Mouse (Mus musculus) left cerebral cortex, postnatal 14 days (tissue): ENCODE measurements at regions not wholly inside any gene's neighbourhood (a gene's known extent, or its start where the extent isn't known, plus 50 kb on each side); places are given as distances from the start of the nearest gene placed in this dataset.

Experiments used
- DNase-seq, 2 experiments: peaks; one replicate each; pipeline ENCODE4 v3.0.0; 2021 to 2022; ENCODE audit warnings: low spot score in 2 of 2, mixed read lengths in 1 of 2
- intact Hi-C: fragments of 180-260 bp; cut with DNase I; formaldehyde crosslinking; loops from one replicate; pipeline ENCODE4 v1.15.1; 2025

GRCm38 (mm10) chr3:69953674-69954329, 53.6 kb upstream of the Otol1 start:
- peak in 1 of 2 experiments; percentile 60 for DNase-seq
- intact Hi-C loops: no loop called here

- intact Hi-C loops: no loop called here
- no peak for DNase-seq
Observed at GRCm38 (mm10) chr3:69922792-69923418, 63.2 kb upstream of the Sptssb start.

DNA sequence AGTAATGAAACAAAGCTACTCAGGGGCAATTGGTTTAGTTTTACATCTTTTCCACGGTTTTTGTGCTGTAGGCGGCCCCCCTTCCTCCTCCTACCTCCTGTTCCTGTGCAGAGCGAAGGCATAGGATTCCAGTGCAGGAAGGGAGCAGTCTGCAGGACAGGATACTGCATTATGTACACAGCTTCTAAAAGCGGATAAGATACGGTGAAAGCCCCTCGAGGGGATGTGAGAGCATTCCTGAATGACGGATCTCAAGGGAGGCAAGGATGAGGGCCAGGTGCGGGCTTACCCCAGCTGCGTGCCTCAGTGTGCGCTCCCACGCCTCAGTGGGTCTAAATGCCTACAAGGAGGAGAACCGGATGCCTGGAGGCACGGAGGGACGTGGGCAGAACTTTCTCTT, 53.1 kb upstream of the Sptssb start:
- intact Hi-C loops: no loop called here

GRCm38 (mm10) chr3:69910073-69910472, 50.3 kb upstream of the Sptssb start:
- intact Hi-C loops: no loop called here
- no peak for DNase-seq

More for the DNA sequence above, 53.1 kb upstream of the Sptssb start:
- DNase-seq: no peak
